Mouse (Mus musculus) bone marrow, adult 2 months (tissue): ENCODE data around the gene Gm21992.

Experiments
- CTCF ChIP-seq: fragments of 200-500 bp; IDR thresholded peaks from 2 replicates; pipeline ENCODE4 v1.5.1; 2011; ENCODE audit warnings: low read length, control low read depth; ENCODE audit not compliant: control insufficient read depth, insufficient read depth
- POLR2A ChIP-seq: fragments of 200-500 bp; IDR thresholded peaks from 2 replicates; pipeline ENCODE4 v1.6.1; 2011; ENCODE audit warnings: low read depth, mild to moderate bottlenecking, control low read depth, low read length, borderline replicate concordance; ENCODE audit not compliant: control insufficient read depth

DNA sequence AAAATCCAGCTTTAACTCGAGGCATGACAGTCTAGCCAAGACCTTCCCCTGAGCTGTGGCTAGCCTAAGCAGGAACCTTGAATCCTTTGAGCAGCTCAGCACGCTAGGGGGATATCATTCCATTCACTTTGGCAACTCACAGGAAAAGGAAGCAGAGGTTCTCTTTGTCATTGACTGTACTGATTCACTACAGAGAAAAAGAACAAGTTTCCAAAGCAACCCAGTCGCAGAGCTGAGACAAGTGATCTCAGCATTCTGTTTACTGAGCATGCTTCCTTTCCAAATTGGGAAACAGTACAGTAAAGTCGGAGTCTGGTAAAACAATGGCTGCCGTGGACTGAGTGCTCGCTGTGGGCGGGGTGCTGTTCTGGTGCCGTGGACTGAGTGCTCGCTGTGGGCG is 102.6 kb downstream of the Gm21992 start:
- no peak for TF ChIP-seq CTCF
- no peak for TF ChIP-seq POLR2A
